7 mouse cellular contexts compared by ENCODE assay signal in genomic region chr8:84743517-84744420, GRCm38 (mm10). TPM values are rescaled to one million over a fixed set of nuclear protein-coding genes. Genes with fewer than 3 reads are reported as not detected.
DNase-seq lines count a peak whose midpoint lies in the region; ATAC-seq and TF ChIP-seq lines count a peak whose summit lies in the region.

No protein-coding gene starts in this region.

- no peak for ATAC-seq in G1E (ENCODE audit: extremely low read depth, insufficient number of reproducible peaks, low FRiP score, poor library complexity, severe bottlenecking)
- ATAC-seq in hindbrain, postnatal 0 days: peak; percentile 66
- peak; percentile 26; the same call in 1 of the 2 replicates for ATAC-seq in liver, embryonic 12.5 days

- peak overlapping the region; percentile 59 for H3K27ac ChIP-seq in hindbrain, postnatal 0 days
- peak overlapping the region; percentile 20; the same call in 1 of the 2 replicates for H3K27ac ChIP-seq in liver, embryonic 12.5 days

- no peak overlapping the region for H3K9ac ChIP-seq in hindbrain, postnatal 0 days (replicated peaks; ENCODE audit: low read length)
- H3K9ac ChIP-seq in liver, embryonic 12.5 days: no peak overlapping the region

- TF ChIP-seq POLR2A in brain, embryonic 14.5 days (IDR thresholded peaks at IDR 0.05; ENCODE audit: borderline replicate concordance, extremely low read depth, insufficient read depth, insufficient read length, poor library complexity, severe bottlenecking): no peak

- H3K9me3 ChIP-seq in G1E (replicated peaks): no peaks in the 10 kb centered on the region
- no peaks in the 10 kb centered on the region for H3K9me3 ChIP-seq in hindbrain, postnatal 0 days (ENCODE audit: low read length)
- no peaks in the 10 kb centered on the region for H3K9me3 ChIP-seq in liver, embryonic 12.5 days (replicated peaks)

- no peak for DNase-seq in G1E (ENCODE audit: low spot score)
- DNase-seq in brain, embryonic 14.5 days (ENCODE audit: low read depth): peak; percentile 94
- peak; percentile 65 to 76 for DNase-seq in gastrocnemius, postnatal 36 days
- peak; percentile 80 for DNase-seq in hindbrain, postnatal 0 days (ENCODE audit: low spot score)
- peak; percentile 72 for DNase-seq in neural tube, embryonic 10.5 days (ENCODE audit: extremely low spot score, low spot score)
- DNase-seq in spleen, postnatal 14 days (ENCODE audit: low spot score in 2 of 2): no peak

- no peak for TF ChIP-seq CTCF in G1E (IDR thresholded peaks at IDR 0.05; ENCODE audit: low read depth, low read length)
- no peak for TF ChIP-seq CTCF in brain, embryonic 14.5 days (IDR thresholded peaks at IDR 0.05; ENCODE audit: borderline replicate concordance, extremely low read depth, insufficient read depth, insufficient read length)
- TF ChIP-seq CTCF in hindbrain, postnatal 0 days (IDR thresholded peaks at IDR 0.05; ENCODE audit: low read depth): no peak

- H3K36me3 ChIP-seq in G1E (replicated peaks): peaks cover 28% of the 10 kb centered on the region
- no peaks in the 10 kb centered on the region for H3K36me3 ChIP-seq in hindbrain, postnatal 0 days (ENCODE audit: insufficient read depth, low read length)
- H3K36me3 ChIP-seq in liver, embryonic 12.5 days: no peaks in the 10 kb centered on the region

- peaks cover 2% of the 10 kb centered on the region; the same call in 1 of the 2 replicates for H3K27me3 ChIP-seq in G1E (ENCODE audit: insufficient read depth, low read length)
- H3K27me3 ChIP-seq in hindbrain, postnatal 0 days (ENCODE audit: insufficient read depth, low read length): no peaks in the 10 kb centered on the region
- peaks cover 97% of the 10 kb centered on the region for H3K27me3 ChIP-seq in liver, embryonic 12.5 days (replicated peaks)

- WGBS in hindbrain, postnatal 0 days: 6% methylated on average over 17 of the region's 17 CpGs
- WGBS in liver, embryonic 12.5 days (ENCODE audit: insufficient replicate concordance): 37% methylated on average over 17 of the region's 17 CpGs

- no peak overlapping the region; the same call in 1 of the 2 replicates for H3K4me2 ChIP-seq in hindbrain, postnatal 0 days (ENCODE audit: low read depth, low read length)
- H3K4me2 ChIP-seq in liver, embryonic 12.5 days: peak overlapping the region; percentile 19; the same call in 1 of the 2 replicates

- H3K4me1 ChIP-seq in G1E (ENCODE audit: insufficient read depth, low read depth, low read length): peaks cover 81% of the 10 kb centered on the region
- peaks cover 36% of the 10 kb centered on the region for H3K4me1 ChIP-seq in hindbrain, postnatal 0 days (ENCODE audit: insufficient read depth, low read length)
- H3K4me1 ChIP-seq in liver, embryonic 12.5 days: peaks cover 62% of the 10 kb centered on the region

- intact Hi-C loops in gastrocnemius, postnatal 36 days (cut with DNase I): no loop called here

- peak overlapping the region; percentile 33; the same call in 1 of the 2 replicates for H3K4me3 ChIP-seq in G1E (ENCODE audit: low read depth, low read length)
- no peak overlapping the region for H3K4me3 ChIP-seq in hindbrain, postnatal 0 days (ENCODE audit: low read length)
- no peak overlapping the region for H3K4me3 ChIP-seq in liver, embryonic 12.5 days

RNA-seq across cellular contexts. Expression of gene G430095P16Rik, which starts 21.0 kb away (rescaled TPM):
- total RNA-seq in G1E (2014; fragmentation: Nextera tagmentation) (39.9 and 54.3 TPM in 2 replicates), G1E (2017) (11.0 and 11.3 TPM in 2 replicates)
- polyA plus RNA-seq in G1E (2012): 35.2 and 42.7 TPM in 2 replicates
- polyA plus RNA-seq in brain, embryonic 14.5 days (2012; rRNA removed): 0.92 and 1.5 TPM in 2 replicates
- 1 to 10 TPM in 1 of 2 experiments, not detected in 1; 1.0 TPM for total RNA-seq in gastrocnemius, postnatal 36 days (2021)
- 1.2 TPM in 1 of 2 replicates, not detected in the other for total RNA-seq in hindbrain, postnatal 0 days (2014; rRNA removed)
- polyA plus RNA-seq in hindbrain, postnatal 0 days (2015; fragmentation: Nextera tagmentation; extraction: Ambion mirVana): 1.1 and 1.7 TPM in 2 replicates
- 11.0 and 12.0 TPM in 2 replicates for polyA plus RNA-seq in liver, embryonic 12.5 days (2016; fragmentation: Nextera tagmentation; extraction: Ambion mirVana)

RNA-seq across cellular contexts. Expression of gene Lyl1, which starts 42.5 kb away (rescaled TPM):
- total RNA-seq in G1E (2014; fragmentation: Nextera tagmentation) (136 and 138 TPM in 2 replicates), G1E (2017) (81.2 and 95.6 TPM in 2 replicates)
- polyA plus RNA-seq in G1E (2012): 550 and 561 TPM in 2 replicates
- 3.4 and 4.7 TPM in 2 replicates for polyA plus RNA-seq in brain, embryonic 14.5 days (2012; rRNA removed)
- total RNA-seq in gastrocnemius, postnatal 36 days (2021): 1 to 10 TPM in 1 of 2 experiments, under 1 TPM in 1; 0.96 to 1.4 TPM
- total RNA-seq in hindbrain, postnatal 0 days (2014; rRNA removed): 1.7 and 7.8 TPM in 2 replicates
- 2.0 and 2.3 TPM in 2 replicates for polyA plus RNA-seq in hindbrain, postnatal 0 days (2015; fragmentation: Nextera tagmentation; extraction: Ambion mirVana)
- 82.3 and 83.1 TPM in 2 replicates for polyA plus RNA-seq in liver, embryonic 12.5 days (2016; fragmentation: Nextera tagmentation; extraction: Ambion mirVana)

RNA-seq across cellular contexts. Expression of gene Nacc1, which starts 56.1 kb away (rescaled TPM):
- total RNA-seq in G1E (2014; fragmentation: Nextera tagmentation): 120 and 125 TPM in 2 replicates
- total RNA-seq in G1E (2017): 48.1 and 54.5 TPM in 2 replicates
- 207 and 224 TPM in 2 replicates for polyA plus RNA-seq in G1E (2012)
- 81.8 and 87.0 TPM in 2 replicates for polyA plus RNA-seq in brain, embryonic 14.5 days (2012; rRNA removed)
- 10 to 100 TPM; 18.1 to 20.1 TPM for total RNA-seq in gastrocnemius, postnatal 36 days (2021)
- 110 and 129 TPM in 2 replicates for total RNA-seq in hindbrain, postnatal 0 days (2014; rRNA removed)
- 13.8 and 14.9 TPM in 2 replicates for polyA plus RNA-seq in hindbrain, postnatal 0 days (2015; fragmentation: Nextera tagmentation; extraction: Ambion mirVana)
- 12.5 and 12.9 TPM in 2 replicates for polyA plus RNA-seq in liver, embryonic 12.5 days (2016; fragmentation: Nextera tagmentation; extraction: Ambion mirVana)

RNA-seq across cellular contexts. Expression of gene Nfix, which starts 56.4 kb away (rescaled TPM):
- 30.0 and 34.0 TPM in 2 replicates for total RNA-seq in G1E (2014; fragmentation: Nextera tagmentation)
- 2.7 and 4.3 TPM in 2 replicates for total RNA-seq in G1E (2017)
- 14.3 and 16.2 TPM in 2 replicates for polyA plus RNA-seq in G1E (2012)
- 34.0 and 46.8 TPM in 2 replicates for polyA plus RNA-seq in brain, embryonic 14.5 days (2012; rRNA removed)
- total RNA-seq in gastrocnemius, postnatal 36 days (2021): 100 to 1,000 TPM; 433 to 510 TPM
- 90.4 and 92.5 TPM in 2 replicates for total RNA-seq in hindbrain, postnatal 0 days (2014; rRNA removed)
- 123 and 126 TPM in 2 replicates for polyA plus RNA-seq in hindbrain, postnatal 0 days (2015; fragmentation: Nextera tagmentation; extraction: Ambion mirVana)
- polyA plus RNA-seq in liver, embryonic 12.5 days (2016; fragmentation: Nextera tagmentation; extraction: Ambion mirVana): 2.8 and 2.9 TPM in 2 replicates

RNA-seq across cellular contexts. Expression of gene Trmt1, which starts 57.7 kb away (rescaled TPM):
- total RNA-seq in G1E (2014; fragmentation: Nextera tagmentation) (63.3 and 64.9 TPM in 2 replicates), G1E (2017) (68.2 and 96.4 TPM in 2 replicates)
- polyA plus RNA-seq in G1E (2012): 244 and 260 TPM in 2 replicates
- 113 and 120 TPM in 2 replicates for polyA plus RNA-seq in brain, embryonic 14.5 days (2012; rRNA removed)
- 10 to 100 TPM; 39.8 to 43.3 TPM for total RNA-seq in gastrocnemius, postnatal 36 days (2021)
- 69.5 and 93.3 TPM in 2 replicates for total RNA-seq in hindbrain, postnatal 0 days (2014; rRNA removed)
- polyA plus RNA-seq in hindbrain, postnatal 0 days (2015; fragmentation: Nextera tagmentation; extraction: Ambion mirVana): 71.2 and 79.2 TPM in 2 replicates
- polyA plus RNA-seq in liver, embryonic 12.5 days (2016; fragmentation: Nextera tagmentation; extraction: Ambion mirVana): 57.3 and 62.0 TPM in 2 replicates

Comparison
In these comparisons a context has a peak if more than half of its experiments do, and no peak if none do; other contexts are left out.
1. DNase-seq: peak in brain, embryonic 14.5 days (single experiment), gastrocnemius, postnatal 36 days (2 of 2), hindbrain, postnatal 0 days (single experiment) and neural tube, embryonic 10.5 days (single experiment); none in G1E (single experiment) and spleen, postnatal 14 days (0 of 2).
2. RNA of gene Lyl1, which starts 42.5 kb away (polyA plus RNA-seq): 550 to 561 TPM in G1E and 82.3 to 83.1 TPM in liver, embryonic 12.5 days; 3.4 to 4.7 TPM in brain, embryonic 14.5 days and 2.0 to 2.3 TPM in hindbrain, postnatal 0 days; every median in the first group is over 10 times any median in the second.